Mouse (Mus musculus) spleen, adult 2 months (tissue): ENCODE results near the gene Mroh3.

ENCODE experiments used
- CTCF ChIP-seq: fragments of 200-500 bp; IDR thresholded peaks from 2 replicates; pipeline ENCODE4 v1.5.1; 2011; ENCODE audit warnings: mild to moderate bottlenecking, inconsistent platforms; ENCODE audit not compliant: insufficient read depth, insufficient read length, insufficient replicate concordance; ENCODE audit errors: extremely low read depth
- POLR2A ChIP-seq: fragments of 200-500 bp; IDR thresholded peaks from 2 replicates; pipeline ENCODE4 v1.6.1; 2011; ENCODE audit warnings: low read depth, low read length, inconsistent platforms

DNA sequence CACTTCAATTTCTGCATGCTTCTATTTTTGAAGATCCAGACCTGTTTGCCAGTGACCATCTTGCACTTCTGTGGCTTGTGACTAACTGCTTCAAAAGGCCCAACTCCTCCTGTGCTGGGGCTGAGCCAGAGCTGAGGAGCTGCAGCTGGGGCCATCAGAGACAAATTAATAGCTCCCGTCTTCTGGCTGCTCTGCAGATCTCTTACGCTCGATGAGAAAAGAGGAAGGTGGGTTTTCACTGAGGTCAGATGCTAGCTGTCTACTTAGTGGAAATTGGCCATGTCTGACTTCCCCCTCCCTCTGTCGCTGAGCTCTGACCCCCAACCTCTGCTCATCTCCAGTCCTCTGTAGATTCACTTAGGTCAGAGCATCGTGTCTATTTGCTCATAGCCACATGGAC is 37.0 kb upstream of the Mroh3 start:
- TF ChIP-seq POLR2A: no peak
- no peak for TF ChIP-seq CTCF
